Mouse (Mus musculus) embryo, embryonic 10 days (tissue): ENCODE measurements around the gene Gkap1.

ENCODE experiments used
- DNase-seq: peaks from one replicate; pipeline ENCODE4 v3.0.0-alpha.2; 2015; ENCODE audit warnings: low spot score

Gene Gkap1

GRCm38 (mm10) chr13:58263546-58263945, 12.0 kb downstream of the Gkap1 start:
- no peak for DNase-seq

DNA sequence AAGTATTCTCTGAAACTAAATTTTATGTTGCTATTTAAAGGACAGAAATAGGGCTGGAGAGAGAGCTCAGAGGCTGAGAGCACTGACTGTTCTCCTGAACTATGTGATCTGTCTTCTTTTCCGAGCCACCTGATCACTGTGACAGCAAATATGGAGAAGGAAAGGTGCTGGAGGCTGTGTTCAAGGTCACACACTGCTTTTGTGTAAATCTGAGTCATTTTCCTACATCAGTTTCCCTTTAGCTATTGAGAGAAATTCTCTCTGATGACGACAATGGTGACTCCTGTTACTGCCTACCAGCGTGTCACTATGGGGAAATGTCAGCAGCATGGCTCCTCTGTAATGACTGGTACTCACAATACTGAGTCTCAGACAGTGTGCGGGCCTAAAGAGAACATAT, 13.8 kb downstream of the Gkap1 start:
- DNase-seq = no peak

GRCm38 (mm10) chr13:58253268-58253667, 22.2 kb downstream of the Gkap1 start:
- no peak for DNase-seq

- DNase-seq = no peak
These were observed 26.5 kb downstream of the Gkap1 start for GRCm38 (mm10) chr13:58248957-58249356.

GRCm38 (mm10) chr13:58236536-58236935, 39.0 kb downstream of the Gkap1 start:
- DNase-seq = no peak

DNA sequence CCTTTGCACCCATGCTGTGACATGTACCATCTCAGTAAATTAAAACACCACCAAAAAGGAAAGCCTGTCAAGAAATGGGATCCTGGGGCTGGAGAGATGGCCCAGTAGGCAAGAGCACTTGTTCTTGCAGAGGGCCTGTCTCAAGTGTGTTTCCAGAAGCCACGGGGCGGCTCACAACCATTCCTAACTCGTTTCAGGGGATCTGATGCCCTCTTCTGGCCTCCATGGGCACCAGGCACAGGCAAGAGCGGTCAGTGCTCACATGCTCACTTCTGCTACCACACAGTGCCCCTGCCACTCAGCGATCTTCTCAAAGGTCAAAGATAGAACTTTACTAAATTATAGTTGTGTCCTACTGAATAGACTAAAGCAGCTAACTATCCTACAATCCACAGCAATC, 42.9 kb downstream of the Gkap1 start:
- DNase-seq = peak; percentile 58

GRCm38 (mm10) chr13:58232070-58232469, 43.4 kb downstream of the Gkap1 start:
- no peak for DNase-seq

DNA sequence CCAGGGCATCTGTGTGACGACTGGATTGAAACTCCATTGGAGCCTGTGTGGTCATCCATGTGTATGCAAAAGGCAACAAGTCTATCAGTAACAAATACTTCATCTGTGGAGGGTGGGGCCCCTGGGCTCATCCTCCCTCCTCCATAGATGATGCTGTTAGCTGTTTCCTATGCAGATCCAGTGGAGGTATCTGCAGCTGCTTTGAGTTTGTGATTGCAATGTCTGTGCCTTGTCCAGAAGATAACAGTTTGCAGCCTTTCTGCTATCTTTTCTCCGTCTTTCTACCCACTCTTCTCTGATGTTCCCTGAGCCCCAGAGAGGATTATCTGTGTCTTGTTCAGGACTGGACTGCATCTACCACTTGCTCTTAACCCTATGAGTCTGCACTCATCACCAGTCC, 46.9 kb downstream of the Gkap1 start:
- DNase-seq = no peak

DNA sequence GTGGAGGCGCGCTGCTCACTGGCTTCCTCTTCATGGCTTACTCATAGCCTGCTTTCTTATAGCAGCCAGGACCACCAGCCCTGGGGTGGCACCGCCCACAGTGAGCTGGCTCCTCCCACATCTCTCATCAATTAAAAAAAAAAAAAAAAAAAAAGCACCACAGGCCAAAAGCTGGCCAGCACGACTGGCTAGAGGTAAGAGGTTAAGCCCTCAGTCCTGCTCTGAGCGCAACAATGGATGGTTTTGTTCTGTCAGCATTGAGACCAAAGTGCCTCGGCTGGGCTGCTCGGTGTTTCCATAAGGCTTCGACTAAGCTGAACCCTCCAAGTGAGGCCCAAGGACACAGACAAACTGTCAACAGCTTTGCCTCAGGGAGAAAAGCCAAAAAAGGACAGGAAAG, 49.8 kb downstream of the Gkap1 start:
- no peak for DNase-seq

DNA sequence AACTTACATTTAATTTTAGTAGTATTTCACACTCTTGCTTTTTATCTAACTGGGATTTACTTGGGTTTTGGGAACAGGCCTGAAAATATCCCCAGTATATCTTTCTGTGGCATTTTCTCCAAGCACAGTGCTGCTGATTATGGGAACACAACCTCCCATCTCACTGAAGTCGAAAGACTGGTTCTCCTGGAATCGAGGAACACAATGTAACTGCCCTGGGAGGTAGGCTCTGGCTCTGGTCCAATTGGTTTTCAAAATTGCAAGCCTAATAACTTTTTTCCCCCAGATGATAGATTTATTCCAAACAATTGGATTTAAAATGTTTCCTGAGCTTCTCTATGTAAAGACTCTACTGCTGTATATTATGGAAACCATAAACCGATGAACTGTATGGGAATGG, 55.3 kb downstream of the Gkap1 start:
- DNase-seq = no peak

DNA sequence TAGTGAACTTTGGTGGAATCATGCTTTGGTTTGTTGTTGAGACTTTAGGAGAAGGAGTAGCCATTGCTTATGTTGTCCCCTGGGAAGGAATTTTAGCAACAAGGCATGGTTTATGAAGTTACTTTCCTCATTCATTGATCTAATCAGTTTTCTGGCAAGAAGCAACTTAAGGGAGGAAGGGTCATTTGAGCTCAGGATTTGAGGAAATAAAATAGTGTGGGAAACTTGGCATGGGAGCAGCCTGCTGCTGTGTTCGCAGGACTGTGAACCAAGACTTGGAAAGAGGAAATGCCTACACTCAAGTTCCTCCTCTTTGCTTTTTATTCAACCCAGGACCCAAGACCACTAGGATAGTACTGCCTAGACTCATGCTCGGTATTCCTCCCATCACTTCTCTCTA, 58.0 kb downstream of the Gkap1 start:
- no peak for DNase-seq

DNA sequence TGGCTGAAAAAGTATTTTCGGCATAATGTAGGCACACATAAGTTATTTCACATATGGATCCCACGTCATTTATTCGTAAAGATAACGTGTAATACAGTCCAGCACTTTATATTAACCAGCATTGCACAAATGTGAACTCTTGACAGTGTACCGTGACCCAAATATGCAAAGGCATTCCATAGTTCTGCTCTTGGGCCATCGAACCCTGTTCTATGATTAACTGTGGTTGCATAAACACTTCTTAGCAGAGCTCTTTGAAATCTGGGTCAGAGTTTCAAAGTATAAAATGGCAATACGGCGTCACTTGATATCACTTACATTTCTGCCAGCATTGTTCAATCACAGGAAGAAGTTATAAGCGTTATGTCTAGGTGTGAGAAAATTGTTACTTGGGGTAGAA, 59.1 kb downstream of the Gkap1 start:
- DNase-seq = no peak

DNA sequence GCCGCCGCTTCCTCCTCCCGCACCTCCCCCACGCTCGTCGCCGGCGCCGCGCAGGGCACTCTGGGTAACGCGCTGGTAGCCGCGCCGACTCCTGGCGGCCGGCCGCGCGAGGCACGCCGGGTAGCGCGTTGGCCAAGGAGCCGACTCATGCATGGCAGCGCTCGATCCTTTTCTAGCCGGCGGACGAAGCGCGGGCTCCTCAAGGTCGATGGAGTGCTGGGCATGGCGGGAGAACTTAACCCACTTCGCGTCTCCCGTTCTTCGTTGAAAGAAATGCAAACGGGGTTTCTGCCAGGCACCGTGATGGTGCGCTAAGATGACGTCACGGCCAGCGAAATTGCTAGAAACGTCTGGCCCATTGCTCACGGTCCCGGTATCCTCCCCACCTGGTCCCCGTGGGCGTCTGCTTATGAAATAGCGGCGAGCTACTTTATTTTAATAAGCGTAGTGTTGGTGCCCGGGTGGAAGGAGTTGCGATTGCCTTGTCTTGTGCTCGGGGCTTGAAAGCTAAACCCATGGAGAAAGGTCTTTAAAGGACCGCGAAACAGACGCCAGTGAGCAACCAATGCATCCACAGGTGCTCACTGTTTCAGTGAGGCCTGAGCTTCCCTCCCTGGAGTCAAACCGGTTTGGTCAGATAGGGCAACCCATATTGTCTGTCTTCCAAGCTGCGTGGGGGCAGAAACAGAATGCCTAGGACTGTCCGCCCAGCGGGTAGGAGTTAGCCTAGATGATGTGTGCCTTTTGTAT, 59.7 kb downstream of the Gkap1 start, which contains the start of gene Ubqln1:
Ubqln1 (minus strand) TSS at position 62 of the 750 bp plus-strand sequence.
- peak; percentile 94 for DNase-seq

GRCm38 (mm10) chr13:58215253-58215591, 60.3 kb downstream of the Gkap1 start:
- no peak for DNase-seq

GRCm38 (mm10) chr13:58214346-58215252, 60.9 kb downstream of the Gkap1 start:
- DNase-seq = peak; percentile 42

DNA sequence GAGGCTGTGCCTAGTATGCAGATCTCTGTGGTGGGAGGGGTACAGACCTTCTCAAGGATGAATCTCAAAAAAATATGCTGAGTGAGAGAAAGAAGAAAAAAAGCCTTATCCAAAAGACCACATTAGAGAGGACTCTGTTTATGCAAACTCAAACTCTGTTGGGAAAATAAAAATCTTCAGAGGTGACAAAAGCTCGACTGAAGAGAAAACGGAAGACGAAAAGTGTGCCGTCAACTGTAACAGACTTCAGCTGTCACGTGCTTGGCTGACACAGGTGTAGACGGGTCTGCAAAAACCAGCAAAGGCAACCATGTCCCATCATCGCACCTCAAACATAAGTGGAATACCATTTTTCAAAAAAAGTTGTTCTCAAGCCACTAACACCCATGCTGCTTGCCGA, 61.7 kb downstream of the Gkap1 start:
- DNase-seq = no peak

GRCm38 (mm10) chr13:58212530-58212929, 63.0 kb downstream of the Gkap1 start:
- DNase-seq = no peak

DNA sequence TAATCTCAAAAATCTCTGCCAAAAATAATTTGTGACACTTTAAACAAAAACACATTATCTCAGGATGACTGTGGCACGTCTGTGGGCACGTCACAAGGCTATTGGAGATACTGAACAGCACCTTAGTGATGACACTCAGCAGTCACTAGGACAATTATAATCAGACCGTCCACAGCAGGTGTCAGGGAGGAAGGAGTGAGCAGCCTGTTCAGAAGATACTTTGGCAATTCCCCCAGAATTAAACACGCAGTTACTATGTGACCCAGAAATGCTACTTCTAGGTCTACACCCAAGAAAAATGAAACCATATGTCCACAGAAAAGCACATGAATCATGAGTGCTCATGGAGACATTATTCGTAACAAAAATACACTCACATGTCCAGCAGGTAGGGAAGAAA, 65.1 kb downstream of the Gkap1 start:
- no peak for DNase-seq

DNA sequence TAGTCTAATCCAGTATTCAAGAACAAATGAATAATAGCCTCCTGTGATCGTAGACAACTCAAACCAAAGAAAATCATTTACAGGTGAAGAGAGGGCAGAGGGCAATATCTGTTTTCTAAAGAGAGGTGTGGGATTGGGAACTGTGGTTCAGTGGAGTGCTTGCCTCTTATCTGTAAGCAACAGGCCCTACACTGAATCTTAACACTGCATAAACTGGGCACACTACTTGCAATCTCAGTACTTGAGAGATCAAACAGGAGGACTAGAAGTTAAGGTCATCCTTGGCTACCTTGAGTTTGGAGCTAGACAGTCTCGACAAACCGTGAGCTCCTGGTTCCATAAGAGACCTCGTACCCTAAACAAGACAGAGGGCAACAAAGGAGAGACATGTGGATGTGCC, 69.4 kb downstream of the Gkap1 start:
- no peak for DNase-seq

GRCm38 (mm10) chr13:58204986-58205385, 70.5 kb downstream of the Gkap1 start:
- DNase-seq = no peak

DNA sequence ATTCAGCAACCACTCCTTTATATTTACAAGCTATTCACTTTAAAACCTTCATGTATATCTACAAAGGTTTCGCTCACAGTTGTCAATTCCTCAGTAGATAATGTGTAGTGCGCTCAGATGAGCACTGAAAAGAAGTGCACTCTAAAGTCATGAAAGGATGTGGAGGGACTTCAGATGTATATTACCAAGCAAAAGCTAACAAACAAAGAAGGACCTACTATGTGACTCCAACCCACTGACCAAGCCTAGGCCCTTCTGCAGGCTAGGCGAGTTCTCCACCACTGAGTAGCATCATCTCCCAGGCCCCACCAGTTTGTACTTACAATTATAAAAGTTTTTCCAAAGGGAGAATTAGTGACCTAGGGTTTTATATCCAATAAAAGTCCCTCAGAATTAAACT, 71.3 kb downstream of the Gkap1 start:
- DNase-seq = no peak

DNA sequence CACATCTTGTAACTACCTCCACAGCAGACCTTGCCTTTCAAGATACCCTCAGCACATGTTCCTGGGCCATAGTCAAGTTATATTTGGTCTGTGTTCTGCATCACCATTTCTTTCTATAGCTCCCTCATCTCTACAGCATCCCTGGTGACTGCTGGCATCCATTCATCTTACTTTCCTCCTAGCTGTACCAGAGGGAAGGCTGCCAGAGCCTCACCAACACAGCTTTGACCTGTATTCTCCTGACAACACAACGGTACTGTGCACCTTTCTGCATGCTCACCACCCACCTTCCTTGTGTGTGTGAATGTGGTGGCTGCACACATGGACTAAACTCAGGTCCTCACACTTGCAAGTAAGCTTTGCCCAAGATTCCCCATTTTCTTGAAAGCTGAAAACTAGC, 72.6 kb downstream of the Gkap1 start:
- DNase-seq = no peak

DNA sequence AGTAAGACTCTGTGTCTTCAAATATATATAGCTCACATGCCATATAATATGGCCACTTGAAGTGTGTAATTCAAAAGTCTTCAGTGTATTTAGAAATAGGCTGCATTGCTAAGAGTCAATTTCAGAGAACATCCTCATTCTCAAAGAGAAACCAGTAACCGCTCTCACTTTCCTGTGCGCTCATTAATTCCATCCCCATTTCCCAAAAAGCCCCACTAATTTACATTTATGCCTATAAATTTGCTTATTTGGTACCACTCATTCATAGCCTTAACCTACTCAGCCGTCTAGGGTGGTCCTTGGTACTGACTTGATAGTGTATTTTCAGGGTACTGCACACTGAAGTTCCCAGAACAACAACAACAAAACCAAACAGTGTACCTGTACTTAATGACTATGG, 73.6 kb downstream of the Gkap1 start:
- no peak for DNase-seq
